Mouse (Mus musculus) activated CD4-positive, CD25-positive, alpha-beta regulatory T cell, adult 4 months (primary cell): ENCODE measurements around the gene Chga. TPM values are rescaled to one million over a fixed set of nuclear protein-coding genes. Genes with fewer than 3 reads are reported as not detected.

Experiments used
- ATAC-seq: one replicate; pipeline ENCODE4 v1.8.0; 2017
- polyA plus RNA-seq, 2 experiments: library from polyadenylated mRNA; unstranded; fragments of 100-300 nt; shearing (Covaris generic); gene quantifications; one replicate each; pipeline ENCODE4 v1.2.1; 2017

Gene Chga
- polyA plus RNA-seq = not detected

DNA sequence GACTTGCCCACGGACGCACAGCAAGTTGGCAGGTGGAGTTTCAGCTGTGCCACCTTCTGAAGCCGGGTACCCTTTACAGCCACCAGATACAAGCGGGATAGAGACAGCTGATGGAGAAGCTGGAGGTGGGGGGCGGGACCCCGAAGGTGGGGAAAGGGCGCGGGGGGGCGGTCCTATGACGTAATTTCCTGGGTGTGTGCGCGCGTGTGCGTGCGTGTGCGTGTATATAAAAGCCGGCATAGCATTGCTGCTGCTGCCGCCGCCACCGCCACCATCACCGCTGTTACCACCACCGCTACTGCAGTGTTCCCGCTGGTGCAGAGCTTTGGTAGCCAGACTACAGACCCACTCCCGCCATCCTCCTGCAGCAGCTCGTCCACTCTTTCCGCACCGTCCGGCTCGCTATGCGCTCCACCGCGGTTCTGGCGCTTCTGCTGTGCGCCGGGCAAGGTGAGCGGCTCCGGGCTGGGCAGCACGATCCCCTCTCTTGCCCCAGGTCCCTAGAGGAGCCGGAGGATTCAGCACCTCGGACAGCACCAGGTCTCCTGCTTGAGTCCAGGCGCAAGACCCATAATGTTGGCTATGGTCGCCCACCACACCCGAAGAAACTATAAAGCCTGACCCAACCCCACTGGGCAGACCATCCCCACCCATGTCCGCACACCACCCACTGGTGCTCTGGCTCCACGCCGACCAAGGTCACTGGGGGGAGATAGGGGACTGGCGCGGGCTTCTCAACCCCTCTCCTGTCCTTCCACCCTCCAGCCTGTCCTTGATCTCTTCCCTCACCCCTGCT is at the start of gene Chga:
Gene Chga, plus strand, starts transcription at position 249 of the 796 bp plus-strand sequence.
- no peak for ATAC-seq

DNA sequence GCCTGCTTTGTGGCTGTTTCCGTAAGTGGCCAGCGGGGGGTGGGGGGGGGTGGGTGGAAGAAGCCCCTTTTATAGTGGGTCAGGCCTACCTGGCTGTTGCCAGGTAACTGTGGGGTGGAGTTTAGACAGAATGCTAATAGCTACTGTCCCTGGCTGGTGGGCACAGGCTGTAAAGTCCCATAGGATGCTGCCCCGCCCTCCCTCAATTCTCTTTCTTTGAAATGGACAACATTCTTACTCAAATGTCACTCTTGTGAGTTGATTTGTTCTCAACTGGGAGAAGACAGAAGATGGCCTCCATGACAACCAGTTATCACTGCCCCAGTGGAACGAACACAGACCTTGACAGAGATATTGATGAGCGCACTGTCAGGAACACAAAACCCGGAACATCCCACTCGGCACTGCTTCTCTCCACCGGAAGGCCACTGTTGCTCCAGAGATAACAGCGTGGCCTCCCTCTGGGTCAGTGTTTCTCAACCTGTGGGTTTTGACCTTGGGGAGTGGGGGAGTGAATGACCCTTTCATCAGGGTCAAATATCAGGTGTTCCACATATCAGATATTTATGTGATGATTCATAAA is 49.5 kb upstream of the Chga start:
- ATAC-seq = no peak

DNA sequence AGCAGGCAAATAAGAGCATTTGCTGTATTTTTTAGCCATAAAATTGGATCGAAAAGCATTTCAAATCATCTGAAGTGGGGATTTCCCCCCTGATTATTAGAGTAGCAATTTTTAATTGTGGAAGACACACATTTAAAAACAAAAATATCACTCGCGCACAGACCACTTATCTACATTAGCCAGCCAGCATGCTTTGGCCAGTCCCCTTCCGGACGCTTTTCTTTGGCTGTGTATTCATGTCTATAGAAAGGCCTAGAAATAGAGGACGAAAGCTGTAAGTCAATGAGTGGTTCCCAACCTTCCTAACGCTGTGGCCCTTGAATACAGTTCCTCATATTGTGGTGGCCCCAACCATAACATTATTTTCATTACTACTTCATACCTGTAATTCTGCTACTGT is 48.8 kb upstream of the Chga start:
- no peak for ATAC-seq

DNA sequence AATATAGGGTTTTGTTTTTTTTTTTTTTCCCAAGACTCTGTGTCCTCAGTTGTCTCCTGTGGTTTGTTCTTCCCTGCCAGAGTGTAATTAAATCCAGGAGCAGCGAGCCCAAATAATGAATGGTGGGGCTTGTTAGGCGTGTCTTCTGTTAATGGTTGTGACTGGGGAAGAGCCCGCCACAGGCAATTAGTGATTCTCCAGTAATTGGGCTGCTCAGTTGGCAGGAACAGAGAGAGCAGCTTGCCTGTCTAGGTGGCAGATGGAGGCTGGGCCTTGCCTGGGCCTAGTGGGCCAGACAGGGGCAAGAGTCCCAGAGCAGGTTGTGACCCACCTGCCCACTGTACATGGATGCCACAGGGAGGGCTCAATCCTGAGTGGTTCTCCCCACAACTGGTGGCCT is 43.4 kb upstream of the Chga start:
- no peak for ATAC-seq

DNA sequence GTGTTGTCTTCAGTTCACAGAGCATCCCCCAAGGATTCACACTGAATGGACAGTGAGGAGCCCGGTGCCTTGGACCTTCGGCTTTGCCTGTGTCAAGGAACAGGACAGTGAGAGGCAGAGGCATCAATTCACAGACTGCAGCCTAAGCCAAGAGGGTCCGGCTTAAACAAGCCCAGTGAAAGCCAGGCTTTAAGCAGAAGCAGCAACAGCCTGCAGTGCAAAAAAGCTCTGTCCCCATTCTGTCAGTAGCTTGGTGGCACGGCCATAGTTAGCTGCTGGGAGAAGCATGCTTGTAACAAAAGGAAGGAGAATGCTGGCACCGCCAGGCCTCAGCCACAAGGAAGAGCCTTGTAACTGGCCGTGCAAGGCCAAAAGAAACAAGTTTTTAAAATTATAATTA is 40.6 kb upstream of the Chga start:
- no peak for ATAC-seq

DNA sequence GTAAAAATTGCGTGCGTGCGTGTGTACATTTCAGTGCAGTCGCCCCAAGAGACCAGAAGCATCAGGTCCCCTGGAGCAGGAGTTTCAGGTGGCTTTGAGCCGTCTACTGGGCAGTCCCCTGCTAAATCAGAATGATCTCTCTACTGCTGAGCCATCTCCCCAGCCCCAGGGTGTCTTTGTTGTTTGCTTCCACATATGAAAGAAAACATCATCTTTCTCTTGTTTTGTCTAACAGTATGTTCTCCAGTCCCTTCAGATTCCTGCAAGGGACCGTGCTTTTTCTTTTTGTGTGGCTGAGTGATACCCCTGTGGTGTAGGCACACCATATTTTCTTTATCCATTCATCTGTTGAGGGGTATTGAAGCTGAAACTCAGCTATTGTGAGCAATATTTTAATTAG is 40.0 kb upstream of the Chga start:
- no peak for ATAC-seq

DNA sequence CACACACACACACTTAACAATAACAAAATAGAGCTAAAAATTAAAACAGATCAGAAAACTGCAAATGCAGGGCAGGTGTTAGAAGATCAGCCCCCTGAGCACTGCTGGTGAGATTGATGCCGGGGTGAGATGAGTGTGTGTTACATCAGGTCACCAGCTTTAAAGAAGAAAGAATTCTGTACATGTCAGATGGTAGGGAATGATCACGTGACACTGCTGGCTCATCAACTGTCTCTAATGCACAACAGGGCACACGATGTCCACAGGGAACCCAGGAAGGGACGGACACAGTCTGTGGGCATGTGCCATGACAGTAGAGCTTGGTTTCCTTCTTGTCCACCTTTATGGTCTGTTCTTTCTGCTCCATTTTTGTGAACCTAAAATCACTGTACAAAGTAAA is 38.6 kb upstream of the Chga start:
- no peak for ATAC-seq

DNA sequence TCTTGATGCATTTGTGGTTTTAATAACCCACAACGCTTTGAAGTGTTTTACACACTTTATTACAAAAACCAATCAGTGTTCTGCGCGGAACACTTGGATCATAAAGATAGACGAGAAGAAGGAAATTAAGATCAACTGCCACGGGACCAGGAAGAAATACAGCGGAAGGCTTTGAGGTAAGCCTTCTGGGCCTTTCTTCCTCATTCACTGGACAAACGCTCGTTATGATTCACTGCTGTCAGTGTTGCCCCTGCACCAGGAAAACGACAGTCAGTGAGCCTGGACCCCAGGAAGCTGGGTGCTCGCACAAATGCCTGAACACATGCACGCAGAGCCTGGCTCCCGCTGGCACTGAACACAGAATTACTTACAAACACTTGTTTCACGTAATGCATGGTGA is 37.1 kb upstream of the Chga start:
- ATAC-seq = no peak

DNA sequence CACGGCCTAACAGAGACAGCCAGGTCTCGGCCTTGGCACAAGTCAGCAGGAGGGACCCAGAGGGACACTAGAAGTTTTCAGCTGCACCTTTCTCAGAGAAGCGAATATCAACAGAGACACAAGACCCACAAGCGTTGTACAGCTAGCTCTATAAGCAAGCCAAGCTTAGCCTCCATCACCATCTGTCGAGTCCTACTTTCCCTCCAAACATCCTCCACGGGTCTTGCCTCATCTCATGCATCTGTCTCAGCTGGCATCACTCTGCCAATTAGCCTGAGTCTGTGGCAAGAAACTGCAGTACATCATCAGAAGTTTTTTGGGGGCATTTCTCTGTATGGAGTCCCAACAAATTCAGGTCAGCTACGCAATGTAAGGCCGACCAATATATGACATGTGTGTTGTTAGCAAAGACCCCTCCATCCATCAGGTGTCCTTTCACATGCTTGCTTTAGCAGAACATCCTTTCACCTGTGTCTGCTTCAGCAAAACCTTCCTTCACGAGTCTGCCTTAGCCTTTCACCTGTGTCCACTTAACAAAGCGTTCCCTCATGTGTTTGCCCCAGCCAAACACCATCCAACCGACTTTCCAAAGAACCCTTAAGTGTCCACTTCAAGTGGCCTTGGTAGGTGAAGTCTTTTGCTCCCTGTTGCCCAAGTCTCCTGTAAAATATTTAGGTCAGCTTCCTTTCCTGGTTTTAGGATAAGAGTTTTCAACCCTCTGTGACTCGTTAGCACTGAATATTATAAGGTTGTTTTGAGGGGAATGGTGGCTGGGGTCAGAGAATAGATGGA is 34.6 kb upstream of the Chga start:
- ATAC-seq = no peak

DNA sequence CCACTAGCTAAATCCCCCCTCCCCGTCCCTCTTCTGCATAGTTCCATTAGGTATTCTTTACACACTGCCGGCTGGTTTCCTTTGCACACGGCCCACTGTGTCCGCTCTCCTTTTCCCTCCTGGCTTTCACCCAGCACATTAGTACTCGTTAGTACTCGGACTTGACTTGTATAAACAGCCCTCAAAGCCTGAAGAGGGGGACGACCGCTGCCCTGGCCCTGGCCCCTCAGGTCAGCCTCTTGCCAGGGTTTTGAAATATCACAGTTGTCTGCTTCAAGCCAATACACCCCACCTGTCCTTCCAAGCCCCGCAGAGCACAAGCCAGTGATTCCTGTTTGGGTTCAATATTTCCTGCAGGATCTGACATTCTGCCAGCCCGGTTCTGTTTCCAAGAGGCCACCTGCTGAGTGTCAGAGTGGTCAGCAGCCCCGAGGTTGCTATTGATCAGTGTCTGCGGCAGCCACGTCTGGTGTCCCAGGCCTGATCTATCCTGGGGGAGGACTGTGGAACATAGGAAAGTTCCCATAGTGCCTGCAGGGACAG is 32.9 kb upstream of the Chga start:
- no peak for ATAC-seq

DNA sequence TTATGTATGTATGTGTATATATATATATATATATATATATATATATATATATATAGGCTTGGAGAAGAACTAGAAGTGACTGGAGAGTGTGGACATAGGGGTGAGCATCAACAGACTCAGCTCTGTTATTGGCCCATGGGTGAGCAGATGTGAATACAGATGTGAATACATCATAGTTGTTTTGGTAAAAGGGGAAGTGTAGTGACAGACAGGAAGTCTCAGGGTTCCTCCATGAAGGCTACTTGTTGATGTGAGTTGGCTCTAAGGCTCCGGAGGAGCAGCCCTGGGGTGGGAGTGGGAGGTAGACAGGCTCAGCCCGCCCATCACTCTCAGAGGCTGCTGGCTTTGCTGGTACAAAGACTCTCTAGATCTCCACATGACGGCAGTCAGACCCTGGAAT is 30.6 kb upstream of the Chga start:
- ATAC-seq = no peak

DNA sequence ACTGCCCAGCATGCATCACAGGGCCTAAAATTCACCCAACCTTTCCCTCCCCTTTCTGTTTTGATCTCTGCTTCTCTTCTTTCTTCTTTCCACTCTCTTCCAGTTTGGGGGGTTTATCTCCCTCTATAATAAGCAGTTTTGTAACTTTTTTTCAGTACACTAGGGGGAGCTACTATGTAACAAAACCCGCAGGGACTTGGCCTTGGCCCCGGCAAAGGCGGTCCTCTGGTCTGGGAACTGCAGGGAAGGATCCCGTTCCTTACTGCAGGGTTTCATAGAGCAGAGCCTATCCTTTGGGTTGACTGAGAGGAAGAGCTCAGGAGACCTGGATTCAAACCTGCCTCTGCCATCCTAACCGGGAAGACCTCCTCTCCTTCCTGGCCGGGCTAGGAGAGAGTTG is 30.0 kb upstream of the Chga start:
- no peak for ATAC-seq

DNA sequence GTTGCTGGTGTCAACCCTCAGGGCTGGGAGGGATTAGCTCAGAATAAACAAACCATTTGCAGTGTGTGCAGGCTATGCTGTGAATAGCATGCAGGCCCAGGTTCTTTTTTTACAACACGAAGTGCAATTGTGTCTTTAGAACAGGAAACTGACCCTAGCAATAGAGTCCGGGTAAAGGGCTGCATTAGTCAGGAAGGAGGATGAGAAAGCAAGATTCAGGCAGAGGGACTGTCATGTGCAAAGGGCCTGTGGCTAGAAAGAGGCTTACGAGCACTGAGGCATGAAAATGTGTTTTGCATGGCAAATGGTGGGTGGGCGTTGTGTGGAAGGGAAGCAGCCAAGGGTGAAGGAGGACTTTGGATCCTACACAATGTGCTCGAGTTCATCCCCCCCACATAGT is 26.8 kb upstream of the Chga start:
- ATAC-seq = no peak

DNA sequence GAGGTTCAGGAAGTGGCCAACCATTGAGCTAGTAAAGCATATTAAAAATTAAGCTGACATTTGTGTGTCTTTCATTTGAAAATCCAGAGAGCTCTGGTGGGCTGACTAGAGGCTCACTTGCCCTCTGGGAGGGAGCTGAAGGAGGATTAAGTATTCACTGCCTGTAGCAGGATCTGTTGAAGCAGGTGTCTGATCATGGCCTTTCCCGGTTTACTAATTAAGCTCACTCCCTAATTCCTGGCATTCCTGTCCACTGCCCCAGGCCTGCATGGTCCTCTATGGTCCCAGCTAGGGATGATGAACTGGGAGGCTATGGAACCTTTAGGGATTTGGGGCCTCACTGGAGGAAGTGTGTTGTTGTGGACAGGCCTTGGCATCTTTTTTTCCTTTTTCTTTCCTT is 19.0 kb upstream of the Chga start:
- ATAC-seq = no peak

DNA sequence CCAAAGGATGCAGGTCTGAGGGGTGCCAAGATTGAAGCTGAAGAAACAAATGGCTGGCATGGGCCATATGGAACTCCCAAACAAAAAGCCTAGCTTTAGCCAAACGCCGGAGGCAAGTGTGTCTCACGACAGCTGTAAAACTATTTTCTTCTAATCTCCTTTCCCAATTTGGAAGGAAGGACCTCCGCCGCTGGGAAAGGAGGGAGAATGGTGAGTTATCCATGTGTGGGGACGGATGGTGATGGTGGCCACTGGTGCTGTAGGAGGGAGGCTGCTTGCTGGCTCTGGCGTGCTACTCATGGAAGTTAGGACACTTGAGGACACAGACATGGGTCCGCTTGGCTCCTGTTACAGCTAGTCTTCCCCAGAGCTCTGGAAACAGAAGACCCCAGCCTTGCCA is 14.5 kb upstream of the Chga start:
- ATAC-seq = no peak

DNA sequence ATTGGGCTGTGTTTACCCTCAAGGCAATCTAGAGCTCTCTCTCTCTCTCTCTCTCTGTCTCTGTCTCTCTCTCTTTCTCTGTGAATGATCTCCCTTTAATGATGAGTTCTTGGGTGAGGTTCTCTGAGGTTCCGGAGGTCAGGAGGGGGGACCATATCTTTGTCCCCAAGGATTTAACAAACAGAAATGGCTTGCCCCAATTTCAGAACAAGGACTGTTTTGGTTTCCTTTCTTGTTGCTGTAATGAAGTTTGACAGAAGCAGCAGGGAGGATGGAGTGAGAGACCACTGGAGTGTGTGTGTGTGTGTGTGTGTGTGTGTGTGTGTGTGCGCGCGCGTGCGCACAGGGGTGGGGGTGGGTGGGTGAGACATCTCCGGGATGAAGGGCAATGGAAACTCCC is 13.6 kb upstream of the Chga start:
- ATAC-seq = no peak

DNA sequence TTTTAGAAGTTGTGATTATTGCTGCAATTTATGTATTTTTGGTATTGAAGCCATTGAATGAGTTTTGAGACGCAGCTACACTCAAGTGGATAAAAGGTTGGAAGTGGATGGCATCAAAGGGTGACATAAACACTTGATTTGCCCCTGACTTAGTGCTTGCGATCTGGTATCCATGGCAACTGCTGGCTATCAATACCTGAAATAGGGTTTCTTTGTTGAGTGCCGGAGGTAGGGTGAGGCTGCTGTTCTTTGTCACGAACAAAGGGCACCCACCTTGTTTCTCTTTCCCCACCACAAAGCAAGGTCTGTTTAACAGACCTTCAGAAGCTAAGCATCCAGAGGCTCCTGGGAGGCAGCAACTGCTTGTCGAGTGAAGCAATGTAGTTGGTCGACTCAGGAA is 9.6 kb upstream of the Chga start:
- ATAC-seq = no peak

DNA sequence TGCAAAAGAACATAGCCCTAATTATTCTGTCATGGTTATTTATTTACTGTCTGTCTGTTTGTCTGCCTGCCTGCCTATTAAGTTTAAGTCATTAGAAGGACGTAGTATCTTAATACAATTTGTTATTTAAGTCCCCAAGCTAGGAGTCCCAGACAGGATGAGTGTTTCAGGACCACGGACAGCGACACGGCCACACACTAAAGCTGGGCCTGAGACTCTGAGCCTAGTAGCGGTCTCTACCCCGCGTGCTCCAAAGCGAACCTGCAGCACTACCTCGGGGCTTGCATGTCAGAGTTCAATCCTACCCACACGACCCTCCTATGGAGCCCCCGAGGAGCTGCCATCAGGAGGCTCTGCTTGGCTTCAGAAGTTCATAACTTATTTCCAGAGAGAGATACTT is 4.2 kb upstream of the Chga start:
- ATAC-seq = no peak

DNA sequence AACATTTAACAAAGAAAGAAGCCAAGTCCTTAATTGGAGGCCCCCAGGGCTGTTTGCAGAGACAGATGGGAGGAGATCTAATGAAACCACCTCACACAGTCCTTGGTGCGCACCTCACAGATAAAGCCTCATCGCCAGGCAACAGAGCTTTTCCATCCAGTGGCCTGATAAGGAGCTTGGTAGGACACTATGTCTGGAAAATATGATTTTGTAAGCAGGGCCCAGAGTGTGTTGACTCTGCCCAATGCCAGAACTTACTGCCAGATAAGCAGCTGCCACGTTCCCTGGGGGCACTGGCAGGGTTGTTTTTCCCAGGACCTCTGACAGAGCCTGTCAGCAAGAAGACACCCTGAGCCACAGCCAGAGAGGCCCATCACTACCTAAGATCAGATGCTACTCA is 3.6 kb upstream of the Chga start:
- no peak for ATAC-seq

DNA sequence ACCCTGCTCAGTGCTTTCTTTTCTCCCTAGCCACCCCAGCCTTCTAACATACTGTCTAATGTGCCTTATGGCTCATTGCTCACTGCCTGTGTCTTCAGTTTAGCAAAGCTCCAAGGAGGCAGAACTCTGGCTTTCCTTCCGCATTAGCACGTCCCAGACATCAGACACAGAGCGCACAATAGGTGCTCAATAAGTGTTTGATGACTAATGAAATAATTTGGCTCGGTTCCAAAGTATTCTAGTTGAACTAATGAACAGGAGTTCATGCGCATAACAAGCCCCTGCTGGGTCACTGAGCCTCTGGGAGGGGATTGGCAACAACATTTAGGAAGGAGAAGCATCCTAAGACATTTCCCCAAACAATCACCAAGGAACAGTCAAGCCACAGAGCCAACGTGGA is 2.8 kb upstream of the Chga start:
- no peak for ATAC-seq

DNA sequence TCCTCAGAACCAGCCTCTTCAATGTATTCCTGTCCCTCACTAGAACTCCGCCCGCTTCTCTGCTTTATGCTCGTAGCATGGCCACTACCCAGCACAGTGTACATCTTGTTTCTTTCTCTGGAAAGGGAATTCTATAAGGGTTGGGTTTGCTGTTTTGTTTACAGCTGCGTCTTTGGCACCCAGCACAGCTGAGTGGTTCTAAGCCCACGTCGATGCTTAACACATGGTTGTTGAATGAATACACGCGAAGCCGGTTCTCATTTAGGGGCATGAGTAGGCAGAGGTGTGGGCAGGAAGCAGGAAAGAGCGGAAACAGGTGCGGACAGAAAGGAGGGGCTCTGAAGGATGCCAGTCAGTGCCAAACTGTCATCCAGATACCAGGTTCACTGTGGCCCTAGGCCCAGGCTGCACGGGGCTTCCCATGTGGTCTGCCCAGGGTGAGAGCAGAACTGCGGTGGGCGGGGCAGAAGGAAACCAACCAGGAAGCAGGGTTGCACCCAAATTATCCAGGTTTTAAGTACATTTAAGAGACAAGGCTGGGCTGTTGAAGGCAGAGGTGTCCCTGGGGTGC is 979 bp upstream of the Chga start:
- no peak for ATAC-seq

DNA sequence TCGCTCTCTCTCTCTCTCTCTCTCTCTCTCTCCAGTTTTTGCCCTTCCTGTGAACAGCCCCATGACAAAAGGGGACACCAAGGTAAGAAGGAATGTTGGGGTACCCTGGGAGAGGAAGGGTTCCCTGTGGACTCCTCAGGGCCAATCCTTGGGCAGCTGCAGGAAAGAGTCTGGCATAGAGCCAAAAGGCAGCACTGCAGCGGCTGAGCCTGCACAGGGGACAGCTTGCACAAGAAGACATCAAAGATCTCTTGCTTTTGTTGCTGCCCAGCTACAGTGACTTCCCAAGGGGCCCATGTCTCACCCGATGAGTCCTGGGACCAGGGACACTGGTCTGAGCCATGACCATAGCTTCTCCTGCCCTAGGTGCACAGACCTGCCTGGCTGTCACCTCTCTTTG is 1.1 kb downstream of the Chga start:
- ATAC-seq = no peak

DNA sequence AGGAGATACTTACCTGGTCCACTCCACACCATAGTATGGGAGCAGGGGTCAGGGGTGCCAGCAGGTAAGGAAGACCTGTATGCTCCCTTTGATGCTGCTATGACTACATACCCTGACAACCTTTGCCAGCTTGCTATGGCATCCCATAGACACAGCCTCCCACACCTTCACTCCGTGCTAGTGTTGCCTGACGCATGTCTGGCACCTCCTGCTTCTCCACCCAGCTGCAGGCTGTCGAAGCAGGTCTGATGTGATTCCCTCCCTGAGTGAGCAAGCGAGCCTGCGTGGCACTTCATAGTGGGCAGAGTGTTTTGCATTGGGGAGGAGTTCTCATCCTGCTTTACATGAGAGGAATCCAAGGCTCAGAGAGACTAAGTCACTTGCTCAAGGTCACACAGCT is 2.6 kb downstream of the Chga start:
- ATAC-seq = no peak
